Mouse (Mus musculus) megakaryocyte-erythroid progenitor cell, adult 5-6 weeks (primary cell): ENCODE measurements around the gene Ppp4r4. TPM values are rescaled to one million over a fixed set of nuclear protein-coding genes. Genes with fewer than 3 reads are reported as not detected.
A peak's percentile ranks its signal among the peaks of the same experiment; 100 is the strongest.
"Not testable (repeated sequence)": the region's sequence is repeated elsewhere in the genome, so short reads cannot be mapped to it uniquely, and the experiment has no call there.

Experiments
- ATAC-seq: replicated peaks from 2 replicates; pipeline ENCODE4 v1.8.0; 2016; ENCODE audit warnings: mild to moderate bottlenecking, inconsistent platforms; ENCODE audit not compliant: severe bottlenecking, poor library complexity, low FRiP score, low TSS enrichment
- total RNA-seq, 2 experiments: library from RNA; stranded (forward) in 1 of 2; stranded (reverse) in 1 of 2; fragments of 200-1000, 215-1000 nt in 1 of 2; fragments of >200 nt in 1 of 2; fragmentation: Nextera tagmentation in 1 of 2; gene quantifications; 2 replicates each; pipeline ENCODE4 v1.2.3; 2014 to 2017

The Ppp4r4 gene
- total RNA-seq, 2 experiments from 2014 or later = 0.50 TPM; not detected in 1

- ATAC-seq = no peak
Measured at GRCm38 (mm10) chr12:103530596-103530995, 1.5 kb upstream of the Ppp4r4 start.

- ATAC-seq = 0 out of 2 replicates have a peak, but pooled peaks have one; percentile 23
Measured at GRCm38 (mm10) chr12:103532649-103533395, 739 bp downstream of the Ppp4r4 start.

- ATAC-seq = no peak
Measured at GRCm38 (mm10) chr12:103540429-103540828, 8.3 kb downstream of the Ppp4r4 start.

GRCm38 (mm10) chr12:103543351-103543750 lies 11.3 kb downstream of the Ppp4r4 start:
- no peak for ATAC-seq

GRCm38 (mm10) chr12:103544213-103544612 lies 12.1 kb downstream of the Ppp4r4 start:
- peak; percentile 90 for ATAC-seq

GRCm38 (mm10) chr12:103547438-103547837 lies 15.4 kb downstream of the Ppp4r4 start:
- no peak for ATAC-seq

- ATAC-seq = no peak
Measured at GRCm38 (mm10) chr12:103548526-103548925, 16.4 kb downstream of the Ppp4r4 start.

GRCm38 (mm10) chr12:103550047-103550446 lies 18.0 kb downstream of the Ppp4r4 start:
- ATAC-seq = no peak

- no peak for ATAC-seq
Measured at GRCm38 (mm10) chr12:103551422-103551821, 19.3 kb downstream of the Ppp4r4 start.

- no peak for ATAC-seq
Measured at GRCm38 (mm10) chr12:103552506-103552905, 20.4 kb downstream of the Ppp4r4 start.

- ATAC-seq = peak; percentile 67
Measured at GRCm38 (mm10) chr12:103553497-103553896, 21.4 kb downstream of the Ppp4r4 start.

- ATAC-seq = no peak
Measured at GRCm38 (mm10) chr12:103556856-103557255, 24.8 kb downstream of the Ppp4r4 start.

GRCm38 (mm10) chr12:103564726-103565125 lies 32.6 kb downstream of the Ppp4r4 start:
- no peak for ATAC-seq

GRCm38 (mm10) chr12:103565151-103565550 lies 33.1 kb downstream of the Ppp4r4 start:
- no peak for ATAC-seq

- 0 out of 2 replicates have a peak, but pooled peaks have one; percentile 22 for ATAC-seq
Measured at GRCm38 (mm10) chr12:103567129-103567528, 35.0 kb downstream of the Ppp4r4 start.

GRCm38 (mm10) chr12:103569690-103570089 lies 37.6 kb downstream of the Ppp4r4 start:
- ATAC-seq = no peak

- ATAC-seq = not testable (repeated sequence)
Measured at GRCm38 (mm10) chr12:103578148-103578547, 46.1 kb downstream of the Ppp4r4 start.

GRCm38 (mm10) chr12:103583771-103584170 lies 51.7 kb downstream of the Ppp4r4 start:
- no peak for ATAC-seq

GRCm38 (mm10) chr12:103598411-103598810 lies 66.3 kb downstream of the Ppp4r4 start:
- no peak for ATAC-seq

GRCm38 (mm10) chr12:103600364-103600763 lies 68.3 kb downstream of the Ppp4r4 start:
- ATAC-seq = no peak

- ATAC-seq = no peak
Measured at GRCm38 (mm10) chr12:103601839-103602238, 69.8 kb downstream of the Ppp4r4 start.
